Mouse (Mus musculus): Measurements from ENCODE around the gene Upf1. TPM values are rescaled to one million over a fixed set of nuclear protein-coding genes. Genes with fewer than 3 reads are reported as not detected.

Upf1 gene
- polyA plus RNA-seq, 1 experiment from 2014 or later: 11.8 TPM

DNA sequence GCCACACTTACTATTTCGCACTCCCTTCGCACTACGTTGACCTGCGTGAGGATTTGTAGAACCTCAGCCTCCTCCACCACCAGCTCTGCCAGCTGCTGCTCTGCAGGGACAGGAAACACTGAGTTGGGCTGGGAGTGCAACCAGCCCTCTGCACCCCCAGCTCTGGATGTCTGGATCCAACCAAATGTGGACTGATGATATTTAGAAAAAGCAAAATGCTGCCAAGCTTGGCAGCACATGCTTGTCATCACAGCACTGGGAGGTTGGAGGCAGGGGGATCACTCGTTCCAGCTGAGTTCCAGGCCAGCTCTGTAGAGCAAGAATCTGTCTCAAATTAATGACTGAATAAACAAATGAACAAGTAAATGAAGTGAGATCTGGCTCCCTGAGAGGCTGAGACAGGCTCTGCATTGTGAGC lies 59.1 kb downstream of the Upf1 start:
- 83% methylated on average over 5 of the region's 5 CpGs for WGBS
- no peaks in the 10 kb centered on the region for H3K4me1 ChIP-seq (ENCODE audit: control insufficient read depth, insufficient read depth, low read length)
- peaks cover 92% of the 10 kb centered on the region for H3K36me3 ChIP-seq (ENCODE audit: control insufficient read depth, insufficient read depth, low read length)
- no peaks in the 10 kb centered on the region for H3K27me3 ChIP-seq (replicated peaks; ENCODE audit: control insufficient read depth, insufficient read depth, low read length)
- H3K9ac ChIP-seq (ENCODE audit: low read length): no peak overlapping the region
- no peaks in the 10 kb centered on the region for H3K9me3 ChIP-seq (replicated peaks; ENCODE audit: control insufficient read depth, low read length)
- no peak overlapping the region for H3K27ac ChIP-seq (ENCODE audit: low read depth, low read length)
- ATAC-seq: 0 out of 2 replicates have a peak, but pooled peaks have one; percentile 8
- no peak overlapping the region for H3K4me2 ChIP-seq (ENCODE audit: low read length)
- no peak for DNase-seq (ENCODE audit: low spot score)
- H3K4me3 ChIP-seq (ENCODE audit: low read depth, low read length): no peak overlapping the region

DNA sequence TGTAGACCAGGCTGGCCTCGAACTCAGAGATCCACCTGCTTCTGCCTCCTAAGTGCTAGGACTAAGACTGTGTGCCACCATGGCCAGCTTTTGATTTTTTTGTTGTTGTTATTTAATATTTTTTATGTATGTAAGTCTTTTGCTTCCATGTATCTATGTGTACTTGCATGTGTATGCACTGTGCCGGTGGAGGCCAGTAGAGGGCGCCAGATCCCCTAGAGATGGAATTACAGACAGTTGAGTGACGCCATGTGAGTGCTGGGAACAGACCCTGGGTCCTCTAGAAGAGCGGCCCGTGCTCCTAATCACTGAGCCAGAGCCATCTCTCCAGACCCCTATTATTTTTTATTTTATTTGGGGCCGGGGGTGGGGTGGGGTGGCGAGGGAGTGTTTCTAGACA lies 66.3 kb downstream of the Upf1 start:
- WGBS: 94% methylated on average over 8 of the region's 8 CpGs
- Histone ChIP-seq H3K27ac (ENCODE audit: low read depth, low read length) (no peak overlapping the region), H3K4me3 (ENCODE audit: low read depth, low read length) (no peak overlapping the region), H3K27me3 (replicated peaks; ENCODE audit: control insufficient read depth, insufficient read depth, low read length) (no peaks in the 10 kb centered on the region), H3K4me1 (ENCODE audit: control insufficient read depth, insufficient read depth, low read length) (no peaks in the 10 kb centered on the region), H3K4me2 (ENCODE audit: low read length) (no peak overlapping the region), H3K9me3 (replicated peaks; ENCODE audit: control insufficient read depth, low read length) (no peaks in the 10 kb centered on the region), H3K36me3 (ENCODE audit: control insufficient read depth, insufficient read depth, low read length) (peaks cover 61% of the 10 kb centered on the region), H3K9ac (ENCODE audit: low read length) (no peak overlapping the region)
- DNase-seq (ENCODE audit: low spot score): no peak
- no peak for ATAC-seq

- Histone ChIP-seq H3K4me3 (ENCODE audit: low read depth, low read length) (no peak overlapping the region), H3K4me1 (ENCODE audit: control insufficient read depth, insufficient read depth, low read length) (no peaks in the 10 kb centered on the region), H3K27me3 (replicated peaks; ENCODE audit: control insufficient read depth, insufficient read depth, low read length) (no peaks in the 10 kb centered on the region), H3K9ac (ENCODE audit: low read length) (no peak overlapping the region), H3K9me3 (replicated peaks; ENCODE audit: control insufficient read depth, low read length) (no peaks in the 10 kb centered on the region), H3K4me2 (ENCODE audit: low read length) (no peak overlapping the region), H3K27ac (ENCODE audit: low read depth, low read length) (no peak overlapping the region), H3K36me3 (ENCODE audit: control insufficient read depth, insufficient read depth, low read length) (peaks cover 47% of the 10 kb centered on the region)
- DNase-seq (ENCODE audit: low spot score) (no peak), ATAC-seq (no peak)
- 98% methylated on average over 15 of the region's 15 CpGs for WGBS
Observed at GRCm38 (mm10) chr8:70285304-70285703, 67.8 kb downstream of the Upf1 start.

DNA sequence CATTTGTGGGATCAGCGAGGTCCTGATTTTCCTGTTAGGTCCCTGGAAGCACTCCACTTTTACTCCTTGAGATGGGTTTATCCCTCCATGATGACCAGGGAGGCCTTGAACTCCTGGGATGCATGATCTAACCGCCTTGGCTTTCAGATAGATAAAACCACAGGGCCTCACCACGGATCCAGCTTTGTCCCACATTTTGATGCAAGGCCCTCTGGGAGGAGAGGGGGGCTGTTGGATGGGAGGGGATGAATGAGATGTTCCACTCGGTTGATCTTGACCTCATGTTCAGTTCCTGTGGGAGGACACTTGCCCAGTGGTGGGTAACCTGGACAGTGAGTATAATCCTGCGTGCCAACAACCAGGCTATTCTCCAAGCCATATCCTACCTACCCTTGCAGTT lies 68.7 kb downstream of the Upf1 start:
- H3K36me3 ChIP-seq (ENCODE audit: control insufficient read depth, insufficient read depth, low read length): peaks cover 38% of the 10 kb centered on the region
- H3K27me3 ChIP-seq (replicated peaks; ENCODE audit: control insufficient read depth, insufficient read depth, low read length): no peaks in the 10 kb centered on the region
- H3K9ac ChIP-seq (ENCODE audit: low read length): no peak overlapping the region
- WGBS: 80% methylated on average over 5 of the region's 5 CpGs
- DNase-seq (ENCODE audit: low spot score) (no peak), ATAC-seq (no peak)
- no peak overlapping the region for H3K27ac ChIP-seq (ENCODE audit: low read depth, low read length)
- H3K9me3 ChIP-seq (replicated peaks; ENCODE audit: control insufficient read depth, low read length): no peaks in the 10 kb centered on the region
- no peaks in the 10 kb centered on the region for H3K4me1 ChIP-seq (ENCODE audit: control insufficient read depth, insufficient read depth, low read length)
- H3K4me2 ChIP-seq (ENCODE audit: low read length): peak overlapping the region; percentile 91; the same call in 1 of the 2 replicates
- no peak overlapping the region for H3K4me3 ChIP-seq (ENCODE audit: low read depth, low read length)

DNA sequence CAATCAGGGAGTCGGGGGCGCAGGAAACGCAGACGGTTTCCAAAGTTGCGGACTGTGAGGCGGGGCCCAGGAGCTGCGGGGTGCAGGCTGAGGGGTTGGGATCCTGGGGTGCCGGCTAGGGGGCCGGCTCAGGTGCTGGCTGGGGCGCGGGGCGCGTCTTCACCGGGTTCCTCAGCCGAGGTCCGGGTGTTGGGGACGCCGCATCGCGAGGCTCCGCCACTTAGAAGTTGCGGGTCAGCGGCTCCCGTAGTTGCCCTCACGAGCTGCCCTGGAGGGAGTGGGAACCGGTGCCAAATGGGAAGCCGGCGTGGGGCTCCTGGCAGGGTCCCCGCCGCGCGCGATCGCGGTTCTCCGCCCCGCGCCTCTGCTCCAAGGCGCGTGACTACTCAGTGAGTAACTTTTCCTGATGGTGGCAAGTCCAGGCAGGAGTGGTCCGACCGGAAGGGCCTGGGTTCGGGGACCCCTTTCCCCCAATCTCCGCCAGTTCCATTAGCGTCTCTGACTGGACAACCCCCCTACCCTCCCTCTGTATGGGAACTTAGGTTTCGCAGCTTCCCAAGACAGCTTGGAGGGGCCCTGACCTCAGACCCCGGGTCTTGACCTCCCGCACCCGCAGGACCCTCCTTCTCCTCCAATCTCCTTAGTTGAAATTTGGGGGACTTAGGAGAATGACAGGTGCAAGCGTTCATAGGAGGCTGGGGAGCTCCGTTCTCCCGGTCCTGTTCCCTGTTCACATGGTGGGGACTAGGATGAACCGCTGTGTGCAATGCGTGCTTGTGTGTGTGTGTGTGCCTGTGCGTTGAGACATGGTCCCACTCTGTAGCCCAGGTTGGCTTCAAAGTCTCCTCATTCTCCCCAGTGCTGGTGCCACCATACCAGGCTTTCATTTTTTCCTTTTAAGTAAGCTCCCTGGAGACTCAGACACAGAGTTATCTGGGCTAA lies 69.7 kb downstream of the Upf1 start:
- WGBS: under 1% methylated on average over 39 of the region's 55 CpGs
- peak overlapping the region; percentile 93 for H3K9ac ChIP-seq (ENCODE audit: low read length)
- no peaks in the 10 kb centered on the region for H3K4me1 ChIP-seq (ENCODE audit: control insufficient read depth, insufficient read depth, low read length)
- peak overlapping the region; percentile 86 for H3K4me3 ChIP-seq (ENCODE audit: low read depth, low read length)
- DNase-seq (ENCODE audit: low spot score): peak; percentile 47
- H3K9me3 ChIP-seq (replicated peaks; ENCODE audit: control insufficient read depth, low read length): no peaks in the 10 kb centered on the region
- H3K27ac ChIP-seq (ENCODE audit: low read depth, low read length): peak overlapping the region; percentile 66
- H3K4me2 ChIP-seq (ENCODE audit: low read length): peak overlapping the region; percentile 91
- ATAC-seq: peak; percentile 71
- H3K36me3 ChIP-seq (ENCODE audit: control insufficient read depth, insufficient read depth, low read length): peaks cover 31% of the 10 kb centered on the region
- H3K27me3 ChIP-seq (replicated peaks; ENCODE audit: control insufficient read depth, insufficient read depth, low read length): no peaks in the 10 kb centered on the region

- Histone ChIP-seq H3K27ac (ENCODE audit: low read depth, low read length) (peak within 1 kb of the TSS; percentile 66), H3K27me3 (replicated peaks; ENCODE audit: control insufficient read depth, insufficient read depth, low read length) (no peaks in the 10 kb centered on the region), H3K9me3 (replicated peaks; ENCODE audit: control insufficient read depth, low read length) (no peaks in the 10 kb centered on the region), H3K9ac (ENCODE audit: low read length) (peak within 1 kb of the TSS; percentile 93), H3K4me1 (ENCODE audit: control insufficient read depth, insufficient read depth, low read length) (no peaks in the 10 kb centered on the region), H3K4me3 (ENCODE audit: low read depth, low read length) (peak within 1 kb of the TSS; percentile 86), H3K36me3 (ENCODE audit: control insufficient read depth, insufficient read depth, low read length) (peaks cover 29% of the 10 kb centered on the region), H3K4me2 (ENCODE audit: low read length) (peak within 1 kb of the TSS; percentile 91)
- 1% methylated on average over 36 of the region's 36 CpGs for WGBS
- ATAC-seq: peak; percentile 92
- peak; percentile 84 for DNase-seq (ENCODE audit: low spot score)
Observed at GRCm38 (mm10) chr8:70282603-70283135, 70.4 kb downstream of the Upf1 start, which contains the start of gene Homer3. Homer3 (plus strand) TSS chr8:70282827.

Other genes with a start within 250 kb of the Upf1 start
- gene Ncan, start 232.4 kb downstream of the Upf1 start, polyA plus RNA-seq (2014; fragmentation: Nextera tagmentation; extraction: Ambion mirVana): 75.4 and 94.1 TPM in 2 replicates
- 41.4 and 46.0 TPM in 2 replicates for gene Nr2c2ap, start 221.9 kb downstream of the Upf1 start, polyA plus RNA-seq (2014; fragmentation: Nextera tagmentation; extraction: Ambion mirVana)
- 8.7 and 9.2 TPM in 2 replicates for gene Rfxank, start 214.1 kb downstream of the Upf1 start, polyA plus RNA-seq (2014; fragmentation: Nextera tagmentation; extraction: Ambion mirVana)
- gene Borcs8, start 213.8 kb downstream of the Upf1 start, polyA plus RNA-seq (2014; fragmentation: Nextera tagmentation; extraction: Ambion mirVana): 66.2 and 76.7 TPM in 2 replicates
- gene Mef2b, start 213.6 kb downstream of the Upf1 start, polyA plus RNA-seq (2014; fragmentation: Nextera tagmentation; extraction: Ambion mirVana): 0.30 and 0.77 TPM in 2 replicates
- gene Tmem161a, start 180.9 kb downstream of the Upf1 start, polyA plus RNA-seq (2014; fragmentation: Nextera tagmentation; extraction: Ambion mirVana): 36.7 and 40.8 TPM in 2 replicates
- 2.3 and 3.3 TPM in 2 replicates for gene Slc25a42, start 141.0 kb downstream of the Upf1 start, polyA plus RNA-seq (2014; fragmentation: Nextera tagmentation; extraction: Ambion mirVana)
- gene Sugp2, start 119.1 kb downstream of the Upf1 start, polyA plus RNA-seq (2014; fragmentation: Nextera tagmentation; extraction: Ambion mirVana): 55.6 and 71.5 TPM in 2 replicates
- 79.2 and 96.7 TPM in 2 replicates for gene Armc6, start 118.8 kb downstream of the Upf1 start, polyA plus RNA-seq (2014; fragmentation: Nextera tagmentation; extraction: Ambion mirVana)
- 31.5 and 42.8 TPM in 2 replicates for gene Homer3, start 70.5 kb downstream of the Upf1 start, polyA plus RNA-seq (2014; fragmentation: Nextera tagmentation; extraction: Ambion mirVana)
- gene Ddx49, start 50.8 kb downstream of the Upf1 start, polyA plus RNA-seq (2014; fragmentation: Nextera tagmentation; extraction: Ambion mirVana): 51.5 and 52.3 TPM in 2 replicates
- gene Cope, start 50.8 kb downstream of the Upf1 start, polyA plus RNA-seq (2014; fragmentation: Nextera tagmentation; extraction: Ambion mirVana): 305 and 332 TPM in 2 replicates
- 20.8 and 27.6 TPM in 2 replicates for gene Cers1, start 37.5 kb downstream of the Upf1 start, polyA plus RNA-seq (2014; fragmentation: Nextera tagmentation; extraction: Ambion mirVana)
- 2.1 and 4.2 TPM in 2 replicates for gene Gdf1, start 23.5 kb downstream of the Upf1 start, polyA plus RNA-seq (2014; fragmentation: Nextera tagmentation; extraction: Ambion mirVana)
- gene Comp, start 20.3 kb upstream of the Upf1 start, polyA plus RNA-seq (2014; fragmentation: Nextera tagmentation; extraction: Ambion mirVana): 0.48 TPM in 1 of 2 replicates, not detected in the other
- gene Crtc1, start 86.3 kb upstream of the Upf1 start, polyA plus RNA-seq (2014; fragmentation: Nextera tagmentation; extraction: Ambion mirVana): 23.9 and 30.7 TPM in 2 replicates
- gene Klhl26, start 123.7 kb upstream of the Upf1 start, polyA plus RNA-seq (2014; fragmentation: Nextera tagmentation; extraction: Ambion mirVana): 19.3 and 19.6 TPM in 2 replicates
- gene Tmem59l, start 134.1 kb upstream of the Upf1 start, polyA plus RNA-seq (2014; fragmentation: Nextera tagmentation; extraction: Ambion mirVana): 84.4 and 87.4 TPM in 2 replicates
- 1.7 and 3.2 TPM in 2 replicates for gene Crlf1, start 139.9 kb upstream of the Upf1 start, polyA plus RNA-seq (2014; fragmentation: Nextera tagmentation; extraction: Ambion mirVana)
- gene Rex1bd, start 153.5 kb upstream of the Upf1 start, polyA plus RNA-seq (2014; fragmentation: Nextera tagmentation; extraction: Ambion mirVana): 174 and 199 TPM in 2 replicates
- gene Uba52, start 157.5 kb upstream of the Upf1 start, polyA plus RNA-seq (2014; fragmentation: Nextera tagmentation; extraction: Ambion mirVana): 709 and 911 TPM in 2 replicates
- 363 and 380 TPM in 2 replicates for gene Fkbp8, start 174.4 kb upstream of the Upf1 start, polyA plus RNA-seq (2014; fragmentation: Nextera tagmentation; extraction: Ambion mirVana)
- gene Kxd1, start 174.7 kb upstream of the Upf1 start, polyA plus RNA-seq (2014; fragmentation: Nextera tagmentation; extraction: Ambion mirVana): 49.1 and 57.9 TPM in 2 replicates
- gene Ell, start 186.2 kb upstream of the Upf1 start, polyA plus RNA-seq (2014; fragmentation: Nextera tagmentation; extraction: Ambion mirVana): 15.1 TPM in 2 replicates
- gene Isyna1, start 241.1 kb upstream of the Upf1 start, polyA plus RNA-seq (2014; fragmentation: Nextera tagmentation; extraction: Ambion mirVana): 59.0 and 75.1 TPM in 2 replicates

All from forebrain, embryonic 14.5 days (tissue).